Mouse (Mus musculus): ENCODE measurements around the gene Tom1l2.

DNA sequence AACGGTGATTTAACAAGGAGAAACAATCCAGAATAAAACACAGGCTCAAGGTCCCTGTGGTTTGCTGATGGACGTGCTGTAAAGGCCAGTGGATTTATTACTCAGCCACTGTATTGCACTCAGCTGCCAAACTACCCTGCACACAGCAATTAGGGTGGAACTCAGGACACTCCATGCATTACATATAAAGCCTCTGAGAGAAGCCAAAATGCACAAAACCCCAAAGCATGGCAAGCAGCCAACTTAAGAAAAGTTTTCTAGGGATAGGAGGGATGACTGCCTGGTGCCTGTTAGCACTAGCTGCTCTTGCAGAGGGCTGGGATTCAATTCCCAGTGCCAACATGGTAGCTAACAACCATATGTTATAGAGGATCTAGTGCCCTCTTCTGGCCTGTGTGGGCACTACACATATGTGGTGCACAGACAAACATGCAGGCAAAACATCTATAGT is 45.3 kb downstream of the Tom1l2 start:
- TF ChIP-seq CTCF (IDR thresholded peaks at IDR 0.05; ENCODE audit: borderline replicate concordance, insufficient read depth, low read depth, low read length) (peak; percentile 21; the same call in 1 of the 2 replicates), POLR2A (IDR thresholded peaks at IDR 0.05; ENCODE audit: borderline replicate concordance, insufficient read depth, low read length) (no peak)
